Mouse (Mus musculus) bone marrow macrophage, adult 2 months (primary cell): Measurements from ENCODE around the gene Ezh1.

ENCODE experiments used
- CTCF ChIP-seq: IDR thresholded peaks from 2 replicates; pipeline ENCODE4 v1.5.1; 2012; ENCODE audit warnings: low read depth, mild to moderate bottlenecking, low read length, moderate library complexity
- POLR2A ChIP-seq: IDR thresholded peaks from 2 replicates; pipeline ENCODE4 v1.6.1; 2012; ENCODE audit warnings: mild to moderate bottlenecking, low read depth, low read length, borderline replicate concordance

- TF ChIP-seq CTCF (no peak), POLR2A (no peak)
Measured at GRCm38 (mm10) chr11:101194643-101195042, 31.6 kb downstream of the Ezh1 start.
